Mouse (Mus musculus) megakaryocyte, embryonic 14.5 days (primary cell): Measurements from ENCODE around the gene Slc30a3.

Experiments
- FLI1 ChIP-seq: IDR thresholded peaks from 2 replicates; pipeline ENCODE4 v1.6.1; 2012; ENCODE audit warnings: low read length, inconsistent platforms, mixed read lengths
- GATA1 ChIP-seq: IDR thresholded peaks from 3 replicates; pipeline ENCODE4 v1.6.1; 2012; ENCODE audit warnings: mixed read lengths, low read length, inconsistent platforms, borderline replicate concordance

GRCm38 (mm10) chr5:31047848-31048762 is 59.9 kb downstream of the Slc30a3 start, which contains the start of gene Atraid:
- TF ChIP-seq GATA1 (no peak), FLI1 (no peak)
